In genomic region chr13:16490680-16491079, GRCm38 (mm10) we compare ENCODE assay signal across 7 mouse cellular contexts.
A peak's percentile ranks its signal among the peaks of the same experiment; 100 is the strongest.
DNase-seq lines count a peak whose midpoint lies in the region; ATAC-seq and TF ChIP-seq lines count a peak whose summit lies in the region.
"Not testable (repeated sequence)": the region's sequence is repeated elsewhere in the genome, so short reads cannot be mapped to it uniquely, and the experiment has no call there.

No protein-coding gene starts in this region.

- H3K36me3 ChIP-seq in embryonic facial prominence, embryonic 10.5 days (replicated peaks); intestine, embryonic 14.5 days (ENCODE audit: control insufficient read depth, insufficient read depth, low read length); kidney, embryonic 15.5 days; limb, embryonic 11.5 days (ENCODE audit: control insufficient read depth, insufficient read depth, low read length); lung, embryonic 15.5 days; stomach, postnatal 0 days (ENCODE audit: control insufficient read depth, insufficient read depth, low read length): not testable (repeated sequence)

- not testable (repeated sequence) for TF ChIP-seq CTCF in stomach, postnatal 0 days (IDR thresholded peaks at IDR 0.05; ENCODE audit: low read depth)

- peak; percentile 53; the same call in 1 of the 2 replicates for ATAC-seq in intestine, embryonic 14.5 days (replicated peaks; ENCODE audit: low FRiP score, low TSS enrichment, low read depth)
- ATAC-seq in kidney, embryonic 15.5 days (replicated peaks; ENCODE audit: low FRiP score) = peak; percentile 33; the same call in 1 of the 2 replicates
- not testable (repeated sequence) for ATAC-seq in limb, embryonic 11.5 days (ENCODE audit: insufficient number of reproducible peaks, low FRiP score, low TSS enrichment, low read depth); lung, embryonic 15.5 days (ENCODE audit: borderline replicate concordance, extremely low read depth, low FRiP score, low TSS enrichment)
- peak; percentile 61; the same call in 1 of the 2 replicates for ATAC-seq in stomach, postnatal 0 days (ENCODE audit: low FRiP score, low TSS enrichment)

- WGBS in embryonic facial prominence, embryonic 10.5 days = 50% methylated on average over 6 of the region's 6 CpGs
- WGBS in intestine, embryonic 14.5 days = 39% methylated on average over 6 of the region's 6 CpGs
- WGBS in kidney, embryonic 15.5 days = 38% methylated on average over 6 of the region's 6 CpGs
- WGBS in limb, embryonic 11.5 days = 39% methylated on average over 6 of the region's 6 CpGs
- WGBS in lung, embryonic 15.5 days = 44% methylated on average over 6 of the region's 6 CpGs
- 34% methylated on average over 6 of the region's 6 CpGs for WGBS in stomach, postnatal 0 days

- H3K27me3 ChIP-seq in embryonic facial prominence, embryonic 10.5 days (replicated peaks; ENCODE audit: low read depth, poor library complexity, severe bottlenecking); intestine, embryonic 14.5 days (replicated peaks; ENCODE audit: control insufficient read depth, insufficient read depth, low read length); kidney, embryonic 15.5 days; limb, embryonic 11.5 days (ENCODE audit: control insufficient read depth, insufficient read depth, low read length); lung, embryonic 15.5 days; stomach, postnatal 0 days (ENCODE audit: control insufficient read depth, insufficient read depth, low read length): not testable (repeated sequence)

- H3K9ac ChIP-seq in intestine, embryonic 14.5 days (ENCODE audit: low read length); kidney, embryonic 15.5 days; limb, embryonic 11.5 days (ENCODE audit: low read length); lung, embryonic 15.5 days; stomach, postnatal 0 days (ENCODE audit: low read length): not testable (repeated sequence)

- TF ChIP-seq EP300 in stomach, postnatal 0 days (optimal IDR thresholded peaks at IDR 0.05) = not testable (repeated sequence)

- not testable (repeated sequence) for H3K4me3 ChIP-seq in embryonic facial prominence, embryonic 10.5 days; intestine, embryonic 14.5 days (ENCODE audit: low read depth, low read length); kidney, embryonic 15.5 days (replicated peaks); limb, embryonic 11.5 days (ENCODE audit: low read depth, low read length); lung, embryonic 15.5 days; stomach, postnatal 0 days (ENCODE audit: low read depth, low read length)

- H3K9me3 ChIP-seq in embryonic facial prominence, embryonic 10.5 days; intestine, embryonic 14.5 days (ENCODE audit: control insufficient read depth, low read length); kidney, embryonic 15.5 days (replicated peaks); limb, embryonic 11.5 days (ENCODE audit: control insufficient read depth, low read length); lung, embryonic 15.5 days; stomach, postnatal 0 days (ENCODE audit: control insufficient read depth, low read length): not testable (repeated sequence)

- not testable (repeated sequence) for H3K4me2 ChIP-seq in intestine, embryonic 14.5 days (ENCODE audit: low read length); kidney, embryonic 15.5 days; limb, embryonic 11.5 days (ENCODE audit: low read depth, severe bottlenecking); stomach, postnatal 0 days (replicated peaks; ENCODE audit: low read depth)
- peak overlapping the region; percentile 29; the same call in 1 of the 2 replicates for H3K4me2 ChIP-seq in lung, embryonic 15.5 days

- H3K27ac ChIP-seq in embryonic facial prominence, embryonic 10.5 days (replicated peaks); intestine, embryonic 14.5 days (ENCODE audit: low read depth); kidney, embryonic 15.5 days; limb, embryonic 11.5 days (replicated peaks; ENCODE audit: low read depth, low read length); lung, embryonic 15.5 days; stomach, postnatal 0 days (replicated peaks): not testable (repeated sequence)

- peak; percentile 13 for DNase-seq in ES-CJ7 (ENCODE audit: low read depth, low spot score)
- peak; percentile 16 for DNase-seq in embryonic facial prominence, embryonic 10.5 days (ENCODE audit: low spot score)
- not testable (repeated sequence) for DNase-seq in intestine, embryonic 14.5 days (ENCODE audit: low spot score)
- peak; percentile 22 for DNase-seq in limb, embryonic 11.5 days (ENCODE audit: low spot score)
- DNase-seq in stomach, postnatal 0 days (ENCODE audit: low spot score) = peak; percentile 46

- not testable (repeated sequence) for H3K4me1 ChIP-seq in embryonic facial prominence, embryonic 10.5 days; intestine, embryonic 14.5 days (replicated peaks; ENCODE audit: control insufficient read depth, insufficient read depth, low read length); kidney, embryonic 15.5 days; limb, embryonic 11.5 days (ENCODE audit: control insufficient read depth, insufficient read depth, low read length); lung, embryonic 15.5 days; stomach, postnatal 0 days (replicated peaks; ENCODE audit: control insufficient read depth, insufficient read depth)
